Mouse (Mus musculus) kidney, embryonic 16.5 days (tissue): ENCODE measurements around the gene Stard13. TPM values are rescaled to one million over a fixed set of nuclear protein-coding genes. Genes with fewer than 3 reads are reported as not detected.

ENCODE experiments used
- ATAC-seq: fragments of 200-750 bp; cut with Nextera tagmentation; 2 replicates; pipeline ENCODE4 v1.8.0; 2017; ENCODE audit warnings: moderate TSS enrichment; ENCODE audit not compliant: low FRiP score, low TSS enrichment
- H3K27ac ChIP-seq: fragments of 300-500 bp; sonication (generic); 2 replicates; pipeline ENCODE4 v1.5.1; 2014; ENCODE audit warnings: low read length
- H3K27me3 ChIP-seq: fragments of 300-500 bp; sonication (generic); 2 replicates; pipeline ENCODE4 v1.6.1; 2014; ENCODE audit warnings: low read length, control low read depth, mixed read lengths; ENCODE audit not compliant: insufficient read depth
- H3K36me3 ChIP-seq: fragments of 300-500 bp; sonication (generic); 2 replicates; pipeline ENCODE4 v1.6.1; 2014; ENCODE audit warnings: low read length, control low read depth, mixed read lengths; ENCODE audit not compliant: insufficient read depth
- H3K4me1 ChIP-seq: fragments of 300-500 bp; sonication (generic); 2 replicates; pipeline ENCODE4 v1.6.1; 2014; ENCODE audit warnings: low read length, control low read depth, mixed read lengths; ENCODE audit not compliant: insufficient read depth
- H3K4me2 ChIP-seq: fragments of 300-500 bp; sonication (generic); replicated peaks from 2 replicates; pipeline ENCODE4 v1.6.1; 2014; ENCODE audit warnings: low read depth, low read length
- H3K4me3 ChIP-seq: fragments of 300-500 bp; sonication (generic); 2 replicates; pipeline ENCODE4 v1.5.1; 2014; ENCODE audit warnings: mild to moderate bottlenecking, low read length
- H3K9ac ChIP-seq: fragments of 300-500 bp; sonication (generic); replicated peaks from 2 replicates; pipeline ENCODE4 v1.6.1; 2014; ENCODE audit warnings: low read length
- H3K9me3 ChIP-seq: fragments of 300-500 bp; sonication (generic); 2 replicates; pipeline ENCODE4 v1.6.1; 2016; ENCODE audit warnings: low read length, control low read depth
- WGBS: fragments of 180-500 bp; shearing (Covaris S2); extraction: QIAGEN DNeasy Blood & Tissue Kit; methylation state at CpG from one replicate; pipeline ENCODE4 v1.1.7; 2014; 5-methylcytosine and 5-hydroxymethylcytosine counted together
- polyA plus RNA-seq: library from polyadenylated mRNA; unstranded; fragments of >200 nt; fragmentation: Nextera tagmentation; extraction: Ambion mirVana; gene quantifications from 2 replicates; pipeline ENCODE4 v1.2.1, GENCODE M21; 2015

Stard13 gene
- polyA plus RNA-seq, 1 experiment from 2014 or later: 12.2 TPM

DNA sequence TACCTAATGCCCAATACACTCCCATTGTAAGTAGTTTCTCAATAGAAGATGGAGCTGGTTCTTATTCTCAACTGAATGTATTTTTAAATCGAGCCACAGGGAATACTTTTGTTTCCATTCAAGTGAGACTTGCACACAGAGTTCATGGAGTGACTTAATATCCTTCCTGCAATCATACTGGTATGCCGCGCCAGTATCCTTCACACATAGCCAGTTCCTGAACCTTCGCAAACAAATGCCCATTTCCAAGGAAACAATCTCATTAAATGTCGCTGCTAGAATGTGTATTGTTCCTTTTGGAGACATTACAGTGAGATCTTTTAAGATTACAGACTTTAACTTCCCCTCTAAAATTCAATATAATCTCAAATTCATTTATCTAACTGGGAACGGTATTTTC, 45.0 kb downstream of the Stard13 start:
- no peaks in the 10 kb centered on the region for H3K9me3 ChIP-seq
- WGBS: 76% methylated on average over 6 of the region's 6 CpGs
- peak overlapping the region; percentile 29 for H3K4me2 ChIP-seq
- H3K9ac ChIP-seq: no peak overlapping the region
- no peak overlapping the region for H3K27ac ChIP-seq
- no peaks in the 10 kb centered on the region for H3K27me3 ChIP-seq
- no peaks in the 10 kb centered on the region for H3K36me3 ChIP-seq
- ATAC-seq: no peak
- H3K4me3 ChIP-seq: no peak overlapping the region
- H3K4me1 ChIP-seq: peaks cover 15% of the 10 kb centered on the region; the same call in 1 of the 2 replicates

DNA sequence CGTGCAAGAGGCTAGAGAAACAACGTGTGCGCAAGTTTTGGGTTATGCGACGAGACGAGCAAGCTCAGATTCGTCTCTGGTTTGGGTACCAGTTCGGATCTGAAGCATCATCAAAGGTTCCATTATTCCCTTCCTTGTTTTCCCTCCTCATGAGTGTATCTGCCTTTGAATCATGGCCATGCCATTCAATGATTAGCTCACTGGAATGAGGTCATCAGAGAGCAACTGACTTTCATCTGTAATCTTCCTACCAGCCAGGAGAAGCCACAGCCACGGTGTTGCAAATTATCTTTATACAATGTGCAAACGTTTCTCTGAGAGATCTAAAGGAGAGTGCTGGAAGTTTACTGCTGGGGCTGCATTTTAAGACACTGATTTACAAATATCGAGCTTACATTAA, 46.3 kb downstream of the Stard13 start:
- no peaks in the 10 kb centered on the region for H3K36me3 ChIP-seq
- H3K27ac ChIP-seq: no peak overlapping the region
- no peak overlapping the region for H3K4me2 ChIP-seq
- 81% methylated on average over 11 of the region's 11 CpGs for WGBS
- no peaks in the 10 kb centered on the region for H3K9me3 ChIP-seq
- no peak overlapping the region for H3K4me3 ChIP-seq
- H3K4me1 ChIP-seq: peaks cover 15% of the 10 kb centered on the region; the same call in 1 of the 2 replicates
- H3K9ac ChIP-seq: no peak overlapping the region
- no peaks in the 10 kb centered on the region for H3K27me3 ChIP-seq
- ATAC-seq: no peak

DNA sequence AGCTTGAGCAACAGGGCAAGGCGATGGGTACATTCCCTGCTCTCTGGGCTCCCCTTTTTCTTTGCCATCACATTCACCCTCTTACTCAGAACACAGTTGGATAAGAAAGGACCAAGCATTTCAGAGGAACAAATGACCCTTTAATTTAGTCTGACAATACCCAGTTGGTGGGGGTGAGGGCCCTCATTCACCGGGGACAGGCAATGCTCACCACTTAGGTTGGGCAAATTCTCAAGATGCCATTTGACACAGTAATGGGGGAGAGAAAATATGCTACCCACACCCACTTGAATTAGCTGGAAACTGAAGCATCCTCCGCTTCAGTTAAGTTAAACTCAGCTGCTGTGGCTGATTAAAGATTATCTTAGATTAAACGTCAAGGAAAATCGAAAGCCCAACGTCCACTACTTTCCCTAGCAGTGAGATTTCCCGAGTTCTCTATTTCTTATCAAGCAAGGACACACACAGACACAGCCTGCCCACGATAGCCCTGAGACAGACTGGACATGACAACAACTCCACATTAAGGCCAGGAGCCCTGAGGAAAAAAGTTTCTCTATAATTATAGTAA, 48.3 kb downstream of the Stard13 start:
- H3K4me3 ChIP-seq: no peak overlapping the region
- no peaks in the 10 kb centered on the region for H3K36me3 ChIP-seq
- WGBS: 71% methylated on average over 8 of the region's 8 CpGs
- H3K9me3 ChIP-seq: no peaks in the 10 kb centered on the region
- H3K9ac ChIP-seq: no peak overlapping the region
- no peak overlapping the region for H3K4me2 ChIP-seq
- H3K4me1 ChIP-seq: peaks cover 6% of the 10 kb centered on the region; the same call in 1 of the 2 replicates
- no peak for ATAC-seq
- no peak overlapping the region for H3K27ac ChIP-seq
- H3K27me3 ChIP-seq: no peaks in the 10 kb centered on the region

DNA sequence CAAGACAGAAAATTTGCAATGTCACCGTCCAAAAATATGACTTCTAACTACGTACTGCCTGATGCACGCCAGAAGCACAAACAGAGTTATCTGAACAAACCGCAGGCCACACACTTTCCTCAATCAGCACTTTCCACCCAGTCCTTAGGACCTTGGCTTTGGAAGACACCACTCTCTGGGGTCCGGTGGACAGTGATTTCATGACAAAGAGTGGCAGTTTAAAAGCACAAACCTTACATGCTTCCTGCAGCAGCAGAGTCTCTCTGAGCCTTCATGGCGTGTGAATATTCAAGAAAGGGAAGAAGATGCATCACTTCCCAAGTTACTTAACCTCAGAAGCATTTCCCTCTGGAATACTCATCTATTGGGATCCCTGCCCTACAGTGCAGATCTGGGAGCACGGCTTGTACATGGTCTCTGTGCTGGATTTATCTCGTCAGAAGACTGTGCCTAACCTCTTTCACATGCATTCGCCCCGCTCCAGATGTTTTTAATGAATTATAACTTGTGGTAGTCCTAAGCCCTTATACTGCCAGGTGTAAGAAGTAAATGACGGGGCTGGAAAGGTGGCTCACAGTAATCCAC, 49.9 kb downstream of the Stard13 start:
- ATAC-seq: no peak
- no peaks in the 10 kb centered on the region for H3K36me3 ChIP-seq
- H3K4me1 ChIP-seq: peaks cover 6% of the 10 kb centered on the region; the same call in 1 of the 2 replicates
- H3K9me3 ChIP-seq: no peaks in the 10 kb centered on the region
- H3K27me3 ChIP-seq: no peaks in the 10 kb centered on the region
- WGBS: 81% methylated on average over 11 of the region's 11 CpGs
- no peak overlapping the region for H3K27ac ChIP-seq
- no peak overlapping the region for H3K4me2 ChIP-seq
- no peak overlapping the region for H3K9ac ChIP-seq
- no peak overlapping the region for H3K4me3 ChIP-seq

DNA sequence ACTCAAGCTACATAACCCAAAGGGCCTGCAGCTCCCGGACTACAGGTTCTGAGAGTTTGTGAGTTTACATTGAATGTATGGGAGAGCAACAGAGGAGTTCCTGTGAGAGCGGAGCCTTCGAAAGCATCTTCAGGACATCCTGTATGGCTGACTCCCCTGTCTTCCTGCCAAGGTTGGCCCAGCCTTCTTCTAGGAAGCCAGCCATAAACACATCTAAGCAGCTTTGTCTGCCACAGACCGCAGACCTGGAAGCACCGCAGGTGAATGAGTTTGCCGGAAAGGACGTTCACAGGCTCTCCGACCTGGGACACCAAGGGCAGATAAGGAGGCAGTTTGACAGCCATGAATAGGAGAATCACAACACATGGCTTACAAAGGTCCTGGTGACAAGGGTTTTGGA, 52.3 kb downstream of the Stard13 start:
- 91% methylated on average over 8 of the region's 8 CpGs for WGBS
- no peak overlapping the region for H3K4me3 ChIP-seq
- ATAC-seq: no peak

DNA sequence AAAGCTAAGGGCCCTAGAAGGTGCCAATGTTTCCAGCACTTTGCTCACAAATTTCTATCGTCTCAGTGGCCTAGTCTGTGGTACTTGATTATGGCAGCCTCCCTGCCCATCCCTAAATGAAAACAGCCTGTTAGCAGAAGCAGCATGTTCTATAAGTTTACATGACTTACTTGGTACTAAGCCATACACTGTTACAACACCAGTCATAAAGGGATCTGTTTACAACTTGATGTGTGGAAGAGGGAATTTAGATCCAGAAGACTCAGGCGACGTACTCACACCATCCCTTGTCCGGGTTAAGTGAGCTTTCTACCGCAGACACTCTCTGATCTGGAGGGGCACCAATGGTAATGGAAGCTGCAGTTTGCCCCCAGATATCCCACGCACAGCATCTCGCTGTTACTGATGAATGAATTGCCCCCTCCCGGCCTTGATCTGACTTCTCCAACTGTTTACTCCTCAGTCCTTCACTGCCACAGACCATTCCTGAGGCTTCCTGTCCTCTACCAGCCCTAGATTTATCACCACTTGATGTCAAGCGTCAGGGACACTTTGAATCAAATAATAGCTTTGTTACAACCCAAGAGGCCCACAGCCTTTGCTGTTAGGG, 53.4 kb downstream of the Stard13 start:
- H3K9me3 ChIP-seq: no peaks in the 10 kb centered on the region
- no peaks in the 10 kb centered on the region for H3K36me3 ChIP-seq
- H3K9ac ChIP-seq: no peak overlapping the region
- no peak overlapping the region for H3K4me2 ChIP-seq
- no peak overlapping the region for H3K4me3 ChIP-seq
- whole genome bisulfite sequencing: 63% methylated on average over 9 of the region's 9 CpGs
- ATAC-seq: no peak
- H3K27ac ChIP-seq: no peak overlapping the region
- peaks cover 16% of the 10 kb centered on the region for H3K4me1 ChIP-seq
- H3K27me3 ChIP-seq: no peaks in the 10 kb centered on the region

More for the DNA sequence above, 52.3 kb downstream of the Stard13 start:
- no peaks in the 10 kb centered on the region for H3K27me3 ChIP-seq
- H3K27ac ChIP-seq: no peak overlapping the region
- H3K4me2 ChIP-seq: no peak overlapping the region
- no peak overlapping the region for H3K9ac ChIP-seq
- no peaks in the 10 kb centered on the region for H3K9me3 ChIP-seq
- H3K36me3 ChIP-seq: no peaks in the 10 kb centered on the region
- H3K4me1 ChIP-seq: peaks cover 9% of the 10 kb centered on the region; the same call in 1 of the 2 replicates

DNA sequence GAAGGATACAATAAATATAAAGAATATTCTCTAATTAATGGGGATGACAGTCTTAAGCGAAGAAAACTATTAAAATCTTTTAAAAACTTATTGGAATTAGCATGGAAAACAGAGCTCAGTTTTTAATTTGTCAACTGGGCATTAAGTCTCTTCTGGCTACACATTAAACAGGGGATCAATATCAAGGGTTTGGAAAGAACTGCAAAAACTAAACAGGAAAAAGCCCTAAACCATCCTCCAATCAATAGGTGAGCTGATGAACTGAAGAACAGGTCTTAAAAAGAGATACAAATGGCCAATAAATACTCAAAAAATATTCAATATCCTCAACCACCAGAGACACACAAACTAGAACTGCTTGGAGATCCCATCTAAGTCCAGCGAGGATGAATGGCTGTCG, 56.5 kb downstream of the Stard13 start:
- Histone ChIP-seq H3K9ac (no peak overlapping the region), H3K4me2 (no peak overlapping the region), H3K4me1 (peaks cover 20% of the 10 kb centered on the region), H3K27me3 (no peaks in the 10 kb centered on the region), H3K4me3 (no peak overlapping the region), H3K36me3 (no peaks in the 10 kb centered on the region), H3K27ac (no peak overlapping the region), H3K9me3 (no peaks in the 10 kb centered on the region)
- no peak for ATAC-seq
- 90% methylated on average over 3 of the region's 3 CpGs for WGBS

DNA sequence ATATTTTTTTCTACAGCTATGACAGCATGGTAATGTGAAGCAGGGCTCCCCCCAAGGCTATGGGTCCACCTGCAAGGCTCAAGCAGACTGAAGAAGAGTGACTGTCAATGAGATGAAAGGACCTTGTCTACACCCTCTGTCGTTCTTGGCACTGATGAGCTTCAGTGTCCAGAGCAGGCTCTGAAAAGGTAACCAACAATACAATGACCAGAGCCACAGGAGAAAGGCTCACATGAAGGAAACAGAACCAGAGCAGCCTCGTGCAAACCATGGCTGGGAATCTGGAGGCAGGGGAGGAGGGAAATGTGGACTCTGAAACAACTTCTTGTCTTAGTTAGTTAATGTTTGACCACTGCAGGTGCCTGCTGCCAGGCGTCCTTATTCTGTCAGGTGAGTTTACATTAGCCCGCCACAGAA, 57.7 kb downstream of the Stard13 start:
- Histone ChIP-seq H3K9ac (no peak overlapping the region), H3K27me3 (no peaks in the 10 kb centered on the region), H3K9me3 (no peaks in the 10 kb centered on the region), H3K27ac (peak overlapping the region; percentile 76), H3K4me1 (peaks cover 20% of the 10 kb centered on the region), H3K4me3 (no peak overlapping the region), H3K4me2 (no peak overlapping the region), H3K36me3 (no peaks in the 10 kb centered on the region)
- WGBS: 59% methylated on average over 4 of the region's 4 CpGs
- ATAC-seq: peak; percentile 94

DNA sequence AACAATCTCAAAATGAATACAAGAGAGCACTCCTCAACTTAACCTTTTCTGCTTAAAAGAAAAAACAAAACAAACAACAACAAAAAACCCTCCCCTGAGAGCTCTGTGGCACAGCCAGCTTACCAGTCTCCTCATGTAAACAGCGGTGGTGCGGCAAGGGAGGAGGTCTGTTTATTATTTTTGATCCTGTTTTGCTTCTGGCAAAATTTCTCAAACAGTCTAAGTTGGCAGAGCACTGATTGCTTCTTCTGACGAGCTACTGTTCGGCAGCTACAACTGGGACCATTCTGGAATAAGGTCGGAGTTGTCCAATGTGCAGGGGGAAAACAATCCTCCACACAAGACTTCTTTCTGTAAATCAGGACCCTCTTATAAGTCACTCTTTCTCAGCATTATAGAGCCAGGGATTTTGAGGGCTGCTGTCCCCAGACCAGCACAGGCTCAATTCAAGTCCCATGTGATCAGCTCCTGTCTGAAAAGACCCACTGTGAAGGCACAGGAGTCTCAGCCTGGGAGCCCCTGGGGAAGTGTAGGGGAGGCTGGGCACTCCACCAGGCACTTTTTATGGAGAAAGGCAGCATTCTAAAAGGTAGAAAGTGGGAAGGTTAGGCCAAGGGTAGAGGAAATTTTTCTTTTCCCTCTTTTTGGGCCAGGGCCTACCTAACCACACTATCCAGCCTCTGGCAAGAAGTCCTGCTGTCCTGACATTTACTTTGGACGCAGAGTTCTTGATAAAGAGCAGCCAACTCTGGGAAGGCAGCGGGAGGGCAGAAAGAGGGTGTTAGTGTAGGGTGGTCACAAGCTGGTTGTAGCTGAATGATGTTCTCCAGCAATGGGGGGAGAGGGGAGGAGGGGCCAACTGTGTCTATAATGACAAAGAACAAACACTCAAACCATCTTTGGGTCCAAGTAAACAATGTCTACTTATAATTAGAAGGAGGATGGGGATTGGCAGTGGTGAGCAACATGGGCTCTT, 58.9 kb downstream of the Stard13 start:
- ATAC-seq: no peak
- no peaks in the 10 kb centered on the region for H3K9me3 ChIP-seq
- H3K27ac ChIP-seq: 0 out of 2 replicates have a peak overlapping the region, but pooled peaks have one; percentile 13

More for the DNA sequence above, 58.9 kb downstream of the Stard13 start:
- whole genome bisulfite sequencing: 68% methylated on average over 7 of the region's 7 CpGs
- Histone ChIP-seq H3K4me1 (peaks cover 20% of the 10 kb centered on the region), H3K4me3 (no peak overlapping the region), H3K36me3 (no peaks in the 10 kb centered on the region), H3K27me3 (no peaks in the 10 kb centered on the region), H3K9ac (no peak overlapping the region), H3K4me2 (no peak overlapping the region)
